Mouse (Mus musculus) neural tube, embryonic 12.5 days (tissue): ENCODE results near the gene Gnao1. TPM values are rescaled to one million over a fixed set of nuclear protein-coding genes. Genes with fewer than 3 reads are reported as not detected.

Experiments used
- ATAC-seq: fragments of 200-750 bp; cut with Nextera tagmentation; 2 replicates; pipeline ENCODE4 v1.8.0; 2017; ENCODE audit warnings: low read depth, mild to moderate bottlenecking, moderate TSS enrichment, moderate library complexity; ENCODE audit not compliant: low FRiP score
- H3K27ac ChIP-seq: fragments of 300-500 bp; sonication (generic); 2 replicates; pipeline ENCODE4 v1.5.1; 2016
- H3K27me3 ChIP-seq: fragments of 300-500 bp; sonication (generic); replicated peaks from 2 replicates; pipeline ENCODE4 v1.6.1; 2016; ENCODE audit warnings: mild to moderate bottlenecking
- H3K36me3 ChIP-seq: fragments of 300-500 bp; sonication (generic); 2 replicates; pipeline ENCODE4 v1.6.1; 2016; ENCODE audit warnings: mild to moderate bottlenecking
- H3K4me1 ChIP-seq: fragments of 300-500 bp; sonication (generic); 2 replicates; pipeline ENCODE4 v1.6.1; 2016
- H3K4me2 ChIP-seq: fragments of 300-500 bp; sonication (generic); replicated peaks from 2 replicates; pipeline ENCODE4 v1.6.1; 2016; ENCODE audit warnings: mild to moderate bottlenecking
- H3K4me3 ChIP-seq: fragments of 300-500 bp; sonication (generic); 2 replicates; pipeline ENCODE4 v1.5.1; 2016
- H3K9ac ChIP-seq: fragments of 300-500 bp; sonication (generic); 2 replicates; pipeline ENCODE4 v1.6.1; 2016; ENCODE audit warnings: mild to moderate bottlenecking
- H3K9me3 ChIP-seq: fragments of 300-500 bp; sonication (generic); 2 replicates; pipeline ENCODE4 v1.6.1; 2016; ENCODE audit warnings: mild to moderate bottlenecking
- WGBS: fragments of 180-500 bp; shearing (Covaris S2); methylation state at CpG from one replicate; pipeline ENCODE4 v1.1.7; 2016; 5-methylcytosine and 5-hydroxymethylcytosine counted together
- polyA plus RNA-seq: library from polyadenylated mRNA; unstranded; fragments of >200 nt; fragmentation: Nextera tagmentation; extraction: Ambion mirVana; gene quantifications from 2 replicates; pipeline ENCODE4 v1.2.1, GENCODE M21; 2016

Gnao1 gene
- polyA plus RNA-seq, 1 experiment from 2014 or later = 92.7 TPM

DNA sequence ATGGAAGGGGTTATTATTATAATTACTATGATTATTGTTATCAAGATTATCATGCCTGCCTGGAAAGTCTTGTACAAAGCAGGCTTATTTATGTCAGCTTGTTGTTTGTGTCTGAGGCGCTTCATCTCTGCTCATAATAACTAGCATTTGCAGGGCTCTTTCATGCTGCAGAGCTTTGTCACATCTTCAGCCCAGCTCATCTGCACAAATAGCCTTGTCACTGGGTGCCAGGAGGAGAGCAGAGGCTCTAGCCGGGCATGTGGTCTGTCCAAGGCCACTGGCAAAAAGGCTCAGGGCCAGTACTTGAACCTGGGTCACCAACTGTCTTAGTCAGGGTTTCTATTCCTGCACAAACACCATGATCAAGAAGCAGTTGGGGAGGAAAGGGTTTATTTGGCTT is 123.5 kb downstream of the Gnao1 start:
- whole genome bisulfite sequencing = 91% methylated on average over 2 of the region's 2 CpGs
- Histone ChIP-seq H3K9me3 (no peaks in the 10 kb centered on the region), H3K36me3 (no peaks in the 10 kb centered on the region), H3K4me1 (no peaks in the 10 kb centered on the region), H3K27me3 (no peaks in the 10 kb centered on the region), H3K4me3 (no peak overlapping the region), H3K9ac (no peak overlapping the region), H3K27ac (no peak overlapping the region), H3K4me2 (no peak overlapping the region)
- 0 out of 2 replicates have a peak, but pooled peaks have one; percentile 11 for ATAC-seq

DNA sequence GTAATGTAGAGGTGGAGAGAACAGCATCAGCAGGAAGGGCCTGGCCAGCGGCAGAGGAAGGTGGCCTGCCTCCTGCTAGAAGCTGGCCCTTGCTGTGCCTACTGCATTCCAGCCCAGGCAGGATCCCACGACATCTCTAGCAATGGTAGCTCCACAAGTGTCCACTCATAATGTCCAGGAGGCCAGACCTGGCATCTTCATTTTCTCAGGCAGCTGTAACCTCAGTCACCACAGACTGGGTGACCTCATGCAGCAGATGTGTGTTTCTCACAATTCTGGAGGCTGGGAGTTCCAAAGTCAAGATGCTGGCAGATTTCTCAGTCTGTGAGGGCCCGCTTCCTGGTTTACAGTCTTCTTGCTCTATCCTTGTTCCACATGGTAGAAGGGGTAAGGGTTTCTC is 128.4 kb downstream of the Gnao1 start:
- H3K27ac ChIP-seq = no peak overlapping the region
- no peak overlapping the region for H3K9ac ChIP-seq
- H3K9me3 ChIP-seq = no peaks in the 10 kb centered on the region
- no peaks in the 10 kb centered on the region for H3K4me1 ChIP-seq
- no peak overlapping the region for H3K4me3 ChIP-seq
- ATAC-seq = no peak
- H3K36me3 ChIP-seq = no peaks in the 10 kb centered on the region
- WGBS = 93% methylated on average over 3 of the region's 3 CpGs
- H3K4me2 ChIP-seq = no peak overlapping the region
- H3K27me3 ChIP-seq = no peaks in the 10 kb centered on the region

GRCm38 (mm10) chr8:93940542-93941423 is 131.0 kb downstream of the Gnao1 start:
- WGBS = 76% methylated on average over 11 of the region's 11 CpGs
- no peak for ATAC-seq

DNA sequence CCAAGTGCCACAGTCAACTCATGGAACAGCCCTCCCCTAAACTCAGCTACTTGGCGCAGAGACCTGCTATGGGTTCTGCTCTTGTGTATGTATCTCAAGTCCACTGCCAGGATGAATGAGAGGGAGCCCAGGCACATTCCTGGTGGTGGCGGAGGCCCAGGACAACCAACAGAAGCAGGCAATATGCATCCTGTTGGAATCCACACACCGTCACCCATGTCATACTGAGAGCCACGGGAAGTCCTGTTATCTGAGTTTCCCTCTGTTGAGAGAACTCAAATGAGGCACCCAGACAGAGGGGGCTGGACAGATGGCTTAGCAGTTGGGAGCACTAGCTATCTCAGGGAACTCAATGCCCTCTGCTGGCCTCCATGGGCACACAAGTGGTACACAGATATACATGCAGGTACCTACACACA is 131.9 kb downstream of the Gnao1 start:
- H3K27me3 ChIP-seq = no peaks in the 10 kb centered on the region
- no peak overlapping the region for H3K4me2 ChIP-seq
- ATAC-seq = no peak
- 82% methylated on average over 4 of the region's 4 CpGs for WGBS
- H3K27ac ChIP-seq = no peak overlapping the region
- H3K36me3 ChIP-seq = peaks cover 12% of the 10 kb centered on the region
- no peak overlapping the region for H3K9ac ChIP-seq
- no peaks in the 10 kb centered on the region for H3K4me1 ChIP-seq
- H3K4me3 ChIP-seq = no peak overlapping the region
- no peaks in the 10 kb centered on the region for H3K9me3 ChIP-seq

More at GRCm38 (mm10) chr8:93940542-93941423, 131.0 kb downstream of the Gnao1 start:
- peaks cover 9% of the 10 kb centered on the region for H3K36me3 ChIP-seq
- H3K27me3 ChIP-seq = no peaks in the 10 kb centered on the region
- H3K4me2 ChIP-seq = no peak overlapping the region
- H3K4me3 ChIP-seq = no peak overlapping the region
- H3K9me3 ChIP-seq = no peaks in the 10 kb centered on the region
- no peak overlapping the region for H3K9ac ChIP-seq
- no peak overlapping the region for H3K27ac ChIP-seq
- no peaks in the 10 kb centered on the region for H3K4me1 ChIP-seq

DNA sequence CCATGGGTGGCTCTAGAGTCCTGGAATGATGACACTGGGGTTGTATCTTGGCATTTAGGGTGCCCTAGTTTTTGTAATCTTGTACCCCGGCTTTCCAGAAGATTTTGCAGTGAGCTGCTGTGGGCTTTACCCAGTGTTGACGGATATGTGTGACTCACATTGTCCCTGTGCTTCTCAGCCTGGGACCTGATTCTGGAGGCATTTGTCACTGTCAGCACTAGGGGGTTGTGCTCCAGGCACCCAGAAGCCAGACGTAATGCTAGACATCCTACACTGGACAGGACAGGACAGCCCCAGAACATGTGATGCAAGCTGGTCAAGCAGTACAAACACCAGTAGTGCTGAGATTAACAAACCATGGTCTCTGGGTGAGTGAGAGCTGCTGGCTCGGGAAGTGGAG is 136.0 kb downstream of the Gnao1 start:
- 0 out of 2 replicates have a peak, but pooled peaks have one; percentile 29 for ATAC-seq
- no peaks in the 10 kb centered on the region for H3K4me1 ChIP-seq
- H3K9me3 ChIP-seq = no peaks in the 10 kb centered on the region
- no peaks in the 10 kb centered on the region for H3K27me3 ChIP-seq
- H3K27ac ChIP-seq = no peak overlapping the region
- H3K4me3 ChIP-seq = no peak overlapping the region
- WGBS = 77% methylated on average over 4 of the region's 4 CpGs
- H3K9ac ChIP-seq = no peak overlapping the region
- H3K36me3 ChIP-seq = peaks cover 39% of the 10 kb centered on the region
- no peak overlapping the region for H3K4me2 ChIP-seq

- Histone ChIP-seq H3K4me1 (no peaks in the 10 kb centered on the region), H3K27me3 (no peaks in the 10 kb centered on the region), H3K4me2 (no peak overlapping the region), H3K9ac (no peak overlapping the region), H3K4me3 (no peak overlapping the region), H3K9me3 (no peaks in the 10 kb centered on the region), H3K27ac (no peak overlapping the region), H3K36me3 (peaks cover 45% of the 10 kb centered on the region)
- no peak for ATAC-seq
- WGBS = 90% methylated on average over 1 of the region's 1 CpGs
Observed at GRCm38 (mm10) chr8:93946397-93946796, 136.6 kb downstream of the Gnao1 start.

- H3K4me1 ChIP-seq = no peaks in the 10 kb centered on the region
- no peak overlapping the region for H3K9ac ChIP-seq
- peaks cover 76% of the 10 kb centered on the region for H3K36me3 ChIP-seq
- no peak overlapping the region for H3K27ac ChIP-seq
- no peak for ATAC-seq
- H3K27me3 ChIP-seq = no peaks in the 10 kb centered on the region
- WGBS = 85% methylated on average over 14 of the region's 14 CpGs
- no peak overlapping the region for H3K4me2 ChIP-seq
- H3K4me3 ChIP-seq = no peak overlapping the region
- no peaks in the 10 kb centered on the region for H3K9me3 ChIP-seq
Observed at GRCm38 (mm10) chr8:93950133-93950532, 140.4 kb downstream of the Gnao1 start.

- no peak overlapping the region for H3K27ac ChIP-seq
- ATAC-seq = no peak
- H3K4me2 ChIP-seq = no peak overlapping the region
- no peaks in the 10 kb centered on the region for H3K4me1 ChIP-seq
- WGBS = 85% methylated on average over 9 of the region's 9 CpGs
- H3K9ac ChIP-seq = no peak overlapping the region
- no peaks in the 10 kb centered on the region for H3K27me3 ChIP-seq
- H3K4me3 ChIP-seq = no peak overlapping the region
- H3K9me3 ChIP-seq = no peaks in the 10 kb centered on the region
- H3K36me3 ChIP-seq = peaks cover 86% of the 10 kb centered on the region
Observed at GRCm38 (mm10) chr8:93952511-93952910, 142.7 kb downstream of the Gnao1 start.

DNA sequence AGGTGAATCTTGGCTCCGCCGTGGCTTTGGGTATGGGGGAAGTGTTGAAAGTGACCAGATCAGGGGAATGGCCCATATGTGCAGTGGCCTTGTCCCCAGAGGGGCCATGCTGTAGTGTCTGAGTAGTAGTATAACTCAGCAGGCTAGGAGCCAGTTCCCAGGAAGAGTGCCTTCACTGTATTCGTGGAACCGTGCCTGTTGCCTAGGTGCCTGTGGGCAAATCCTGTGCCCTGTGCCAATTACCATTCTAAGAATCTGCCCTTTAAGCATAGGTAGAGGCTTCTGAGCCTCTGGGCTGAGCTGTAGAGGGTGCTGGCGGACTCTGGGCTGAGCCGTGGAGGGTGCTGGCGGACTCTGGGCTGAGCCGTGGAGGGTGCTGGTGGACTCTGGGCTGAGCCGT is 148.6 kb downstream of the Gnao1 start:
- no peak overlapping the region for H3K9ac ChIP-seq
- H3K4me2 ChIP-seq = no peak overlapping the region
- no peak for ATAC-seq
- no peaks in the 10 kb centered on the region for H3K9me3 ChIP-seq
- no peak overlapping the region for H3K4me3 ChIP-seq
- no peak overlapping the region for H3K27ac ChIP-seq
- 92% methylated on average over 9 of the region's 9 CpGs for WGBS
- no peaks in the 10 kb centered on the region for H3K4me1 ChIP-seq
- peaks cover 48% of the 10 kb centered on the region for H3K36me3 ChIP-seq
- no peaks in the 10 kb centered on the region for H3K27me3 ChIP-seq

- WGBS = 83% methylated on average over 6 of the region's 6 CpGs
- Histone ChIP-seq H3K36me3 (peaks cover 39% of the 10 kb centered on the region), H3K4me2 (no peak overlapping the region)
Observed at GRCm38 (mm10) chr8:93960909-93961308, 151.1 kb downstream of the Gnao1 start.

GRCm38 (mm10) chr8:93968293-93968692 is 158.5 kb downstream of the Gnao1 start:
- ATAC-seq = no peak

More at GRCm38 (mm10) chr8:93960909-93961308, 151.1 kb downstream of the Gnao1 start:
- Histone ChIP-seq H3K27me3 (no peaks in the 10 kb centered on the region), H3K4me3 (no peak overlapping the region), H3K4me1 (no peaks in the 10 kb centered on the region), H3K9me3 (no peaks in the 10 kb centered on the region), H3K27ac (no peak overlapping the region), H3K9ac (no peak overlapping the region)
- ATAC-seq = no peak

GRCm38 (mm10) chr8:93969626-93970340 is 160.0 kb downstream of the Gnao1 start:
- WGBS = 71% methylated on average over 7 of the region's 7 CpGs
- Histone ChIP-seq H3K4me1 (no peaks in the 10 kb centered on the region; the same call in 1 of the 2 replicates), H3K4me3 (no peak overlapping the region), H3K9ac (no peak overlapping the region), H3K27ac (no peak overlapping the region), H3K9me3 (no peaks in the 10 kb centered on the region), H3K36me3 (peaks cover 73% of the 10 kb centered on the region), H3K27me3 (no peaks in the 10 kb centered on the region), H3K4me2 (no peak overlapping the region)
- no peak for ATAC-seq

More at GRCm38 (mm10) chr8:93968293-93968692, 158.5 kb downstream of the Gnao1 start:
- H3K4me3 ChIP-seq = no peak overlapping the region
- H3K4me1 ChIP-seq = no peaks in the 10 kb centered on the region; the same call in 1 of the 2 replicates
- H3K36me3 ChIP-seq = peaks cover 65% of the 10 kb centered on the region
- no peak overlapping the region for H3K9ac ChIP-seq
- no peak overlapping the region for H3K27ac ChIP-seq
- no peak overlapping the region for H3K4me2 ChIP-seq
- H3K9me3 ChIP-seq = no peaks in the 10 kb centered on the region
- WGBS = 71% methylated on average over 6 of the region's 6 CpGs
- no peaks in the 10 kb centered on the region for H3K27me3 ChIP-seq
